Mouse (Mus musculus): ENCODE results near the gene Rbm4b.

DNA sequence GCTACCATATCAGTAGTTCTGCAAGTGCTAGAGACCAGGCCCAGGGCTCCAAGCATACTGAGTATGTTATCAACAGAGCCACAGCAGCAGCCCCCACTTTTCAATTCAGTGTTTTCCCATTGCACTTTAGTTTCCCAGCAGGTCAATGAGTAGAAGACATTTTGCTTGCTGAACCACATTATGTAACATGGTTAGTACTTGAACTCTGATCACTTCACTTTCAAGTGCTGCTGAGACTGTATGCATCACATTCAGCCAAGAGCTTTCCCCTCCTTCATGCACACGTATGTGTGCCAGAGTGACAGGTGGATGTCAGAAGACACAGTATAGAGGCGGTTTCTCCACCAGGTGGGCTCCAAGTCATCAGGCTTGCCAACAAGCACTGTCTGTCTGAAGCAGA is 26.6 kb downstream of the Rbm4b start:
- no peak for TF ChIP-seq CTCF (IDR thresholded peaks at IDR 0.05; ENCODE audit: low read depth)
- TF ChIP-seq EP300 (IDR thresholded peaks at IDR 0.05; ENCODE audit: low read depth), result no peak
